Mouse (Mus musculus) cerebellum, adult (tissue): ENCODE results near the gene Moap1.
A peak's percentile ranks its signal among the peaks of the same experiment; 100 is the strongest.

Experiments used
- ATAC-seq: cut with Nextera tagmentation; 2 replicates; pipeline ENCODE4 v1.9.2; 2017; ENCODE audit warnings: mild to moderate bottlenecking, moderate library complexity, mixed read lengths; ENCODE audit not compliant: insufficient number of reproducible peaks, low FRiP score, low TSS enrichment

Moap1 gene

DNA sequence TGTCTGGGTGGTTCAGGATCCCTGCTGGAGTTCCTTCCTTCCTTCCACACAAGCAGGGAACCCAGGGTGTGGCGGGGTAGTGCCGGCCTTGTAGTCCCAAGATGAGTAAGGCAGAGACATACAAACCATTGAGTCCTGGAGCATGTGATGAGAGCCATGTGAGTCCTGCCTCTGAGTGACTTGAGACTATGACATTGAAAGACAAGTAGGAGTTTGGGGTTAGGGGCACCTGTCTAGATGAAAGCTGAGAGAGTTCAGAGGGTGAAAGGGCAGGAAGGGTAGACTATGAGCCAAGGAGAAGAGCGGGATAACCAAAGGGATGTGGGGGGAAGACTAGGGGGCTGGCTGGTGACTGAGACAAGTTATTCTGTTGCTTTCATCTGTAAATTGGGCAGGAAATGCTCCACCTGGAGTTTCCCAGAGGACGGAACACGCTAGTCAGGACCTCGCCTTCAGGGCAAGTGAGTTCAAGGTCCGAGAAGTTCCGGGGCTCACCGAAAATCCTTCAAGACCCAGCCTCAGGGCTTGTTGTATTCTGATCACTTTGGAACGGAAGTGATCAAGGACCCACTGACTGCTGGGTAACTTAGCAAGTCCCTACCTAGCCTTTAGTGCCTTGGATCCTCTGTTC lies 36.5 kb downstream of the Moap1 start:
- ATAC-seq, result no peak

GRCm38 (mm10) chr12:102705906-102706640 lies 37.4 kb downstream of the Moap1 start:
- ATAC-seq, result no peak

DNA sequence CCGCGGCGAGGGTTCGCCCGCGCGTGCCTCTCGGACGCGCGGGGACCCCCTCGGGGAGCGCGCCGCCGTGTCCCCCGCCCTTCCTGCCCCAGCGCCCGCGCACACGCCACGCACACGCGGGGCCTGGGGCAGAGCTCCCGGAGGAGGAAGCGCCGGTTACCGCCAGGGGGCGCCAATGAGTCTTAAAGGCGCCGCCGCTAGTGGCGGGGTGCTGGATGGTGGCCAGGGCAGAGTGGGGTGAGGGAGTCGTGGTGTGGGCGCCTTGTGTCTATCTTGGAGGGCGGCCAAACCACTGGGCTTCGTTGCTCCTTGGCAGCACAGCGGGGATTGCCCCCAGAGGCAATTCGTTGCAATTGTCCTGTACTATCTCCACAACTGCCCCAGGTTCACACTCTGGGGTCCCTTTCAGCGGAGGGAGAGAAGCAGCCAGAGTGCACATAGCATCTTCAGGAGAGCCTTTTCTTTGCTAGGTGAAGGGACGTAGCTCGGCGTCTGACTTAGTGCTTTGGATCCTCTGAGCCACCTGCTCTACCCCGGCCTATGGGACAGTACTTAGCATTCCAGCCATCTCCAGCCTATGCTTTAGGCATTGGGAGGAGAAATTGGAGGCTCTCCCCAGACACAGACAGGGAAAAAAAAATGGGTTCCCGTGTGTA lies 38.1 kb downstream of the Moap1 start:
- peak; percentile 56 for ATAC-seq

- ATAC-seq, result peak; percentile 34
Observed at GRCm38 (mm10) chr12:102704457-102705198, 38.8 kb downstream of the Moap1 start, which contains the start of gene Itpk1. Gene Itpk1 (minus strand): TSS chr12:102704930.

GRCm38 (mm10) chr12:102703921-102704408 lies 39.5 kb downstream of the Moap1 start:
- ATAC-seq, result no peak

GRCm38 (mm10) chr12:102703441-102703840 lies 40.0 kb downstream of the Moap1 start:
- no peak for ATAC-seq

- ATAC-seq, result no peak
Observed at GRCm38 (mm10) chr12:102703111-102703412, 40.4 kb downstream of the Moap1 start.

- ATAC-seq, result no peak
Observed at GRCm38 (mm10) chr12:102702356-102703110, 40.9 kb downstream of the Moap1 start.

DNA sequence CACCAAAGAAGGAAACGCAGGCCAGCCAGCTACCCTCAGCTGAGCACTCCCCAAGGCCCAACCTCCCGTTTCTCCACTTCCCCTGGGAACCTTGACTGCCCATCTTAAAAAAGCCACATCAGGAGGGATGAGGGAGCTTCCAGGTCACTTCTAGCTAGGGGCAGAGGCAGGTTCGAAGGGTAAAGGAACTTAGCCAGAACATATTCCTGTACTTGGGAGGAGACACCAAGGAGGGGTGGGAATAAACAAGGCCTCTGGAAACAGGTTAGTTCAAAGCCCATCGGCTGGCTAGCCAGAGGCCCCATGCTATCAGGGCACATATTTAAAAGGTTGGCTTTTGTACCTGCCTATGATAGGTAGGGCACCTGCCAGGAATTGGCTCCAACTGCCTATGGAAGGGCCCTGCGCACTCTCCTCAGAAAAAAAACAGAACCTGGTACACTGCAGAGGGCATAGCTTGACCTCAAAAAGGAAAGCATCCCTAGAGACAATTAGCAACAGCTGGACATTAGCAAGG lies 41.7 kb downstream of the Moap1 start:
- ATAC-seq, result no peak

DNA sequence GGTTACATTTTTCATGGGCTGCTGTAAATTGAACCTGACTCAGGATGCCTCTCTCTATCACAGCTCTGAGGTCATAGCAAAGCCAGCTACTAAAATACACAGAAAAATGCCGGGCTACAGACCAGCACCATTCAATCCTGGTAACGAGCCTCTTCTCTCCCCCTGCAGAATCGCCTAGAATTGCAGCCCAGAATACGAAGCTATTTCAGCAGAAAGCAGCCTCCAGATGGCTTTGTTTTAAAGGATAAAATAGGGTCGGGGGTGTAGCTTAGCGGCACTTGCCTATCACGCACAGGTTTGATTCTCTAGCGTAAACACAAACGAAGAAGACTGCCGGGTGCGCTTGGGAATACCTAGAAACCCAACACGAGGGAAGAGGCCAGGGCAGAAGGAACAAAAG lies 43.0 kb downstream of the Moap1 start:
- ATAC-seq, result no peak

DNA sequence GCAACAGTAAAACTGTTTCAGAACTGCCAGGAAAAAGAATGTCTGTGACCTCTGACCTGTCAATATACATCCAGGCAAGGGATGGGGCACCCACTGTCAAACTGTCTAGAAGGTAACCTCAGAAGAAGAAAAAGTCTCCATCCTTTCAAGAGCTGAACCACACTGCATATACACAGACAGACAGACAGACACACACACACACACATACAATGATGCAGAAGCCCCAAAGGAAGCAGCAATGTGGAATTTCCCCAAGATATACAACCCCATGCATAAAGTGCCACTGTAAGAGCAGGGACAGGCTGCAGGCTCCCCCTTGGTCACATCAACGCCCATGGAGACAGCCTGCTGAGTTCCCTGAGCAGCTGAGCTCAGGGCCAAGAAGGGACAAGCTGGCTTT lies 44.3 kb downstream of the Moap1 start:
- no peak for ATAC-seq

GRCm38 (mm10) chr12:102698089-102698684 lies 45.3 kb downstream of the Moap1 start:
- no peak for ATAC-seq

DNA sequence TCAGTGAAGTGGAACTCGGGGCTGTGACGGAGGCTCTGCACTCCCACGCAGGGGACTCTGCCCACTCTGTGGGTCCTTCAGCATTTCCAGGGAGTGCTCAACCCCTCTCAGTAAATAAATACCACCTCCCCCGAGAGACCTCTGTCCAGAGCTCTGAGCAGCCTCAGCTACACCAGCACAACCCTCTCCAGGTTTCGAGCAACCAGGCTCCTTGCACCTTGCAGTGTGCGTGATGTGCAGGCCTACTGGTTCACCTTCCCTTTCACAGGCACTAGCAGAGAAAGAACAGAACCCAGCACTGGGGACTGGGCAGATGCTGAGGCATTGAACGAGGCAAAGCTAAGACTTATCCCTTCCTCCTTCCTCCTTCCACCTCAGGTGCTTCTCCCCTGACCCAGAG lies 46.1 kb downstream of the Moap1 start:
- ATAC-seq, result no peak

DNA sequence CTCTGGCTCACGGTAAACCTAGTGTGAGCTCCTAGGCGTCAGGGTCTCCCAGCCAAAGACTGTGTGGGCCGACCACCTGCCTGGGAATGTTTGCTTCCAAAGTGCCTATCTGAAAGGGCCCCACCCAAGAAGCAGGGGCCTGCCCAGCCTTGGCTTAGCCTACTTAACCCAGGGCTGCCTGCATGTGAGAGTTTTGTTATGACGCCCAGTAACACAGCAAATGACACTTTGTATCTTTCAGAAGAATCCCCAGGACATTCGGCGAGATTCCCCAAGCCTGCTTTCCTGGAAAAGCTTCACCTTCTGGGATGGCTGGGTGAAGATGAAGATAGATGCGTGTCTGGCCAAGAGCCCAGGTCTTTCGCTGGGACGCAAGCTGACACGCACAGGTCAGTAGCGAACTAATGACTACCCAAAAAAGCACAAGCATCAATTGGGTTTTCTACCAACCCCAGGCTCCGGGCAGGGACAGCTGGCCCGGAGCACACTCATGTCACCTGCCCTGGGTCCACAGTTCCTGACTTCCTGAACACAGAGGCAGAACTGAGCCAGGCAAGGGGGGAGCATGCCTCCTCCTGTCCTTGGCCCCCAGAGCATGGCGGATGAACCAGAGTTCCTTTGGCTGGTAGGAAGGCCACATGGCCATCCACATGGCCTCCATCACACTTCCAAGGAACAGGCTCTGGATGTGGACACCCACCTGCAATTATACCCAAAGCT lies 46.7 kb downstream of the Moap1 start:
- ATAC-seq, result 0 out of 2 replicates have a peak, but pooled peaks have one; percentile 12

DNA sequence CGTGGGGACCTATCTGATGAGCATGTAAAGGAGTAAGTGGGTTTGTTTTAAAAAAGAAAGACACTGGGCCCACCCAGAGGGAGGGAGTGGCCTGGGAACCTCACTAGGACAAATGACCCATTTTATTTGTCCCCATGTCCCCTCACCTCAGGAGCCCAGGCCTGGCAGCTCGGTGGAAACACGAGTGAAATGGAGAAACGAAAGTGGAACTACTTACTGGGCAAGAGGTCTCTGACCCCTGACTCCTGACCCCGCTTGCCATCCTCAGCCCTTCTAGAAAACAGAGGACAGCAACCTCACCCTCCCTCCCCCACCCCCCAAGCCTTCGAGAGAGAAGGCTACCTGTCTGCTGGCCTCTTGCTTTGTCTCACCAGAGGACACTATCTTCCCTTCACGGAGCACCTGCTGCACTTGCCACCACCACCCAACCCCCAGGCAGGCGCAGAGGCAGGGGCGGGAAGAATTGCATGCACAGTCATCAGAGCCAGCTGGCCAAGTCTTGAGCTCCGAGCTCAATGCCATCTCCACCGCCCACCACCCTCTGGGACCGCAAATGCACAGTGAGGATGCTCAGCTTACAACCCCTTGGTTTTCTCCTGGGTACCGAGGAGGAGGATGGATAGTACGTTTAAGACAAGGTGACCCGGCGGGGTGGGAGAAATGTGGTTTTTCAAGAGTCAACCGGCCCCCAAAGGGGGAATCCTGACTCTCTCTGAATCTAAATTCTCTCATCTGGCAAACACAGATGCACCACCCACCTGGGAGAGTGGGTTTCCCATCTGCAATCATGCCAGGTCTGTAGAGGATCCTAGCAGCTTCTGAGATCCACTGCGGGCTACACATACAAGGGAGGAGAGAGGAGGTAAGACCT lies 47.9 kb downstream of the Moap1 start:
- no peak for ATAC-seq
